In the genomic region with DNA sequence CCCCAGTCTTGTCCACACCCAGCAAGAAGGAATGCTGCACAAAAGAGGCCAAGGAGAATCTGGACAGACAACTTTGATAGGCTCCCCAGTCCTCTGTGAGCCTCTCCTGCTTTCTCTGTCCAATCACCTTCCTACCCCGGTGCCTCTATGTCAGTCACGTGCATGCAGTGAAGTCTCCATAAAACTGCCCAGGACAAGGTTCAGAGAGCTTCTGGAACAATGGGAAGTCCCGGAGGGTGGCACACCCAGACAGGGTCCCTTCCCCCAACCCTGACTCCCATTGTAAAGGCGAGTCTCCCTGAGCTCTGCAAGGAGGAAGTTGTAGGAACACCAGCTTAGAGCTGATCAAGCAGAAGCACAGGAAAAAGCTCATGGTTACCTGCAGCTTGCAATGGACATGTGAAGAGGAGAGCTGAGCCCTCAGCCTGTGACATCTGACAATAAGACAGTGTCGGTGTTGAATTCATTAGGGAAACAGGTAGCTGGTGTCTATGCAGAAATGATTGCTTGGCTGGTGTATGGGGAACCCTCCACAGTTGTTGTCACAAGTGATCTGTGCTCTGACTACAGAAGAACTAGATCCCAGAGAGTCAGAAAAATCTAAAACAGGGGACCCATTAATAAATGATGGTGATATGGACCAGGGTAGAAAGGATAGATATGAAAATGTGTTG, we compare ENCODE assay signal across 13 mouse cellular contexts. TPM values are rescaled to one million over a fixed set of nuclear protein-coding genes. Genes with fewer than 3 reads are reported as not detected.
DNase-seq lines count a peak whose midpoint lies in the region; ATAC-seq and TF ChIP-seq lines count a peak whose summit lies in the region.
"Had no signal": no experiment of that assay in that cellular context is flagged by ENCODE, and none has a peak within 500 bp of the region (broad histone marks: within the 10 kb centered on the region; RNA-seq: fewer than 3 reads in every experiment).

No protein-coding gene starts in this region.

- H3K9ac ChIP-seq in kidney, embryonic 14.5 days (ENCODE audit: low read depth, low read length): no peak overlapping the region
- H3K9ac ChIP-seq: hindbrain, embryonic 15.5 days had no signal

- 26% methylated on average over 5 of the region's 5 CpGs for WGBS in kidney, embryonic 14.5 days

- TF ChIP-seq CTCF in layer of hippocampus, adult 2 months (conservative IDR thresholded peaks at IDR 0.05): no peak

- no peaks in the 10 kb centered on the region for H3K36me3 ChIP-seq in kidney, embryonic 14.5 days (ENCODE audit: control insufficient read depth, insufficient read depth, low read length)
- H3K36me3 ChIP-seq: hindbrain, embryonic 15.5 days had no signal

- peaks cover 5% of the 10 kb centered on the region; the same call in 1 of the 2 replicates for H3K4me1 ChIP-seq in kidney, embryonic 14.5 days (ENCODE audit: control insufficient read depth, insufficient read depth, low read length)
- H3K4me1 ChIP-seq: hindbrain, embryonic 15.5 days had no signal

- DNase-seq in kidney, adult 11 months: peak; percentile 43
- DNase-seq in embryo, embryonic 11 days: peak; percentile 18
- peak; percentile 44 for DNase-seq in kidney, postnatal 10 days
- DNase-seq in skeletal muscle tissue, adult 2 months (ENCODE audit: low read depth, low spot score): peak; percentile 5
- no peak for DNase-seq in layer of hippocampus, adult 2 months (ENCODE audit: low spot score in 2 of 2)
- DNase-seq in testis, postnatal 14 days (ENCODE audit: low spot score): no peak
- no peak for DNase-seq in thymus, postnatal 4 days
- DNase-seq: adrenal gland, postnatal 36 days; thymus, postnatal 25 days had no signal

- ATAC-seq in kidney, embryonic 14.5 days (ENCODE audit: low FRiP score, low TSS enrichment): no peak
- ATAC-seq: forebrain, embryonic 16.5 days had no signal

- H3K4me3 ChIP-seq in kidney, embryonic 14.5 days (ENCODE audit: low read length): no peak overlapping the region
- H3K4me3 ChIP-seq in layer of hippocampus, adult 2 months: no peak overlapping the region
- H3K4me3 ChIP-seq: hindbrain, embryonic 15.5 days had no signal

- no peak overlapping the region for H3K4me2 ChIP-seq in kidney, embryonic 14.5 days (replicated peaks; ENCODE audit: low read depth, low read length)
- H3K4me2 ChIP-seq: hindbrain, embryonic 15.5 days had no signal

- no peaks in the 10 kb centered on the region for H3K27me3 ChIP-seq in kidney, embryonic 14.5 days (ENCODE audit: control insufficient read depth, insufficient read depth, low read length)
- H3K27me3 ChIP-seq: CH12.LX; hindbrain, embryonic 15.5 days had no signal

- H3K9me3 ChIP-seq in kidney, embryonic 14.5 days (ENCODE audit: control insufficient read depth, low read length): no peaks in the 10 kb centered on the region
- H3K9me3 ChIP-seq: hindbrain, embryonic 15.5 days had no signal

- H3K27ac ChIP-seq in kidney, embryonic 14.5 days (ENCODE audit: low read depth, low read length): no peak overlapping the region
- H3K27ac ChIP-seq in layer of hippocampus, adult 2 months: no peak overlapping the region
- H3K27ac ChIP-seq: hindbrain, embryonic 15.5 days had no signal

RNA-seq across cellular contexts. Expression of gene Magi3, which starts 7.4 kb away (rescaled TPM):
- 5.3 and 9.5 TPM in 2 replicates for polyA plus RNA-seq in kidney, embryonic 14.5 days (2014; fragmentation: Nextera tagmentation; extraction: Ambion mirVana)
- 10 to 100 TPM; 30.7 to 33.6 TPM for total RNA-seq in layer of hippocampus, adult 2 months (2021)

Comparison
In these comparisons a context has a peak if more than half of its experiments do, and no peak if none do; other contexts are left out.
1. DNase-seq: peak in kidney, adult 11 months (single experiment), embryo, embryonic 11 days (single experiment), kidney, postnatal 10 days (single experiment) and skeletal muscle tissue, adult 2 months (single experiment); none in layer of hippocampus, adult 2 months (0 of 2), testis, postnatal 14 days (single experiment) and thymus, postnatal 4 days (single experiment).